Mouse (Mus musculus) erythroblast, embryonic 14.5 days (primary cell): ENCODE measurements around the gene Galnt12.

Experiments
- GATA1 ChIP-seq: IDR thresholded peaks from 2 replicates; pipeline ENCODE4 v1.6.1; 2012; ENCODE audit warnings: low read length, inconsistent platforms, mixed read lengths
- TAL1 ChIP-seq: IDR thresholded peaks from 3 replicates; pipeline ENCODE4 v1.6.1; 2012; ENCODE audit warnings: low read length, inconsistent platforms, mixed read lengths

DNA sequence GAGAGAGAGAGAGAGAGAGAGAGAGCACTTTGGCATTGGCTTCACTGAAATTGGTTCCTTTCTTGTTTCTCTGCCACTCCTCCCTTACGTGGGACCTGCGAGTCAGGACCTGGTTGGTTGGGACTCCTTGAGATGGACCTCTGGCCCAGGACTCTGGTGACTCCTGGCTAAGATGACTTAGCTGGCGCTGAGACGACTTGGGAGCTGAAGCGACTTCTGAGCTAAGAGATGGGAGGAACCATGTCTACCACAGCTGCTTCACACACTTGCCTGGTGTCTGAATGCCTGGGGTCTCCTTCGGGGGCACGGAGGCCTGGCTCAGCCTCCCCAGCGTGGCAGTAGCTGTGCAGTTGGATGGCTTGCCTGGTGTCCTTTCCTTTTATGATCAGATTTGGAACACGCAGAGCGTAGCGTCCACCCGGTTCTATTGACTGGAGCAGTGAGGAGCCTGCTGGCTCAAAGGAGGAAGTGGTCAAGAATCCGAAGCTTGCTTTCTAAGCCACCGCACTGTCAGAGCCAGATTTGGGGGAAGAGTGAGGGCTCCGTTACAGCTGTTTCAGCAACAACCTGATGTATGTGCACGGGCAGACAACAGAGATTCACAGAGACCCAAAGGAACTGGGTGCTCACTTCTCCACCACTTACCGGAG, 11.6 kb upstream of the Galnt12 start:
- TF ChIP-seq GATA1: no peak
- TF ChIP-seq TAL1: no peak
